Mouse (Mus musculus): Measurements from ENCODE around the gene Ankmy1.

Gene Ankmy1

DNA sequence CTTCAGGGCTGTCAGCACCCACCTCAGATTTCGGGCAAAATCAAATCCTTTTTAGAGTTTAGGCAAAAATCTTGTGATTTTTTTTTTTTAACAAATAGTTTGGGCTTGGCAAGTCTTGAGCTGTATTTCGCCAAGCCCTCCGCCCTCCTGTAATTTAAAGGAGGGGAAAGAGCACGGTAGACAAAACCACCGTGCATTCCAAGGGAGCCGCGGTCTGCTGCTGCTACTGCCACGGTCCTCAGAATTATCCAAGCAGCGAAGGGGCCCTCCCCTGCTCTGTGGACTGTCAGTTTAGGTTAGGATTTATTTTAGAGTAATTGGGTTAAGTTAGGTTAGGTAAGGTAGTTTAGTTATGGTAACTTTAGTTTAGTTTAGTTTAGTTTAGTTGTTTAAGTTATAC lies 87.6 kb downstream of the Ankmy1 start:
- DNase-seq, result no peak

DNA sequence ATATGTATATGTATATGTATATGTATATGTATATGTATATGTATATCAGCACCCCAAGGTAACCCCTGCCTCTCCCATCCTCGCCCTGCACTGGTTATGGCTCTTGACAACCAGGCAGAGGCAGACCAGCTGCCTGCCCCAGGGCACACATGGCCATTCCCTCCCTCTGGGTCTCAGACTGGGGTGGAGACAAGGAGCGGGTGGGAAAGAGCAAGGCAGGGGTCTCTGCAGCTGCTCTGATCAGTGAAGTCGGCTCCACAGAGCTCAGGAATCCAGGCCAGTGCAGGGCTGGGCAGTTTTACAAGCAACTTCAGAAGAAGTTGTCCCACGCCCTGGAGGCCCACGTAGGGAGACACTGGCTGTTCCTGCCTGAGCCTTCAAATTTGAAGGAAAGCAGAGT lies 88.4 kb downstream of the Ankmy1 start:
- no peak for DNase-seq
